In genomic region chr16:49924941-49925340, GRCm38 (mm10) we compare ENCODE assay signal across 16 mouse cellular contexts.
DNase-seq lines count a peak whose midpoint lies in the region; ATAC-seq and TF ChIP-seq lines count a peak whose summit lies in the region.
"Had no signal": no experiment of that assay in that cellular context is flagged by ENCODE, and none has a peak within 500 bp of the region (broad histone marks: within the 10 kb centered on the region; RNA-seq: fewer than 3 reads in every experiment).

No protein-coding gene starts in this region.

- WGBS in forebrain, postnatal 0 days = 42% methylated on average over 1 of the region's 1 CpGs
- WGBS in forebrain, embryonic 10.5 days = 78% methylated on average over 1 of the region's 1 CpGs
- WGBS in limb, embryonic 13.5 days = 73% methylated on average over 1 of the region's 1 CpGs

- TF ChIP-seq CTCF in forebrain, postnatal 0 days (IDR thresholded peaks at IDR 0.05; ENCODE audit: low read depth) = no peak

- no peaks in the 10 kb centered on the region for H3K9me3 ChIP-seq in forebrain, postnatal 0 days (ENCODE audit: low read length)
- H3K9me3 ChIP-seq in forebrain, embryonic 10.5 days = no peaks in the 10 kb centered on the region
- H3K9me3 ChIP-seq in megakaryocyte, embryonic 14.5 days = no peaks in the 10 kb centered on the region
- H3K9me3 ChIP-seq in limb, embryonic 13.5 days = no peaks in the 10 kb centered on the region
- H3K9me3 ChIP-seq: embryonic facial prominence, embryonic 10.5 days; heart, embryonic 12.5 days; hindbrain, embryonic 13.5 days had no signal

- intact Hi-C loops in heart, postnatal 25 days (cut with DNase I) = no loop called here

- H3K36me3 ChIP-seq in forebrain, postnatal 0 days (ENCODE audit: insufficient read depth) = no peaks in the 10 kb centered on the region
- no peaks in the 10 kb centered on the region for H3K36me3 ChIP-seq in forebrain, embryonic 10.5 days (replicated peaks)
- H3K36me3 ChIP-seq in megakaryocyte, embryonic 14.5 days (replicated peaks; ENCODE audit: low read length) = peaks cover 88% of the 10 kb centered on the region
- no peaks in the 10 kb centered on the region for H3K36me3 ChIP-seq in limb, embryonic 13.5 days
- H3K36me3 ChIP-seq: embryonic facial prominence, embryonic 10.5 days; heart, embryonic 12.5 days; hindbrain, embryonic 13.5 days had no signal

- DNase-seq in forebrain, postnatal 0 days = no peak
- DNase-seq in forebrain, embryonic 10.5 days (ENCODE audit: extremely low spot score, low spot score) = no peak
- no peak for DNase-seq in heart, postnatal 25 days (ENCODE audit: low spot score)
- DNase-seq: adrenal gland, adult 8-10 months; adrenal gland, postnatal 36 days; cerebellum, adult 9-10 months; gastrocnemius, adult 2 months; gastrocnemius, postnatal 25 days; heart, postnatal 36 days had no signal

- no peak overlapping the region for H3K4me3 ChIP-seq in forebrain, postnatal 0 days (ENCODE audit: low read depth, low read length)
- H3K4me3 ChIP-seq in forebrain, embryonic 10.5 days = no peak overlapping the region
- peak overlapping the region; percentile 29 for H3K4me3 ChIP-seq in megakaryocyte, embryonic 14.5 days (replicated peaks)
- no peak overlapping the region for H3K4me3 ChIP-seq in limb, embryonic 13.5 days
- H3K4me3 ChIP-seq: embryonic facial prominence, embryonic 10.5 days; gastrocnemius, adult 2 months; heart, embryonic 12.5 days; hindbrain, embryonic 13.5 days had no signal

- H3K27ac ChIP-seq in forebrain, postnatal 0 days (ENCODE audit: low read depth, low read length) = no peak overlapping the region
- no peak overlapping the region for H3K27ac ChIP-seq in forebrain, embryonic 10.5 days
- H3K27ac ChIP-seq in limb, embryonic 13.5 days = no peak overlapping the region
- H3K27ac ChIP-seq: embryonic facial prominence, embryonic 10.5 days; gastrocnemius, adult 2 months; hindbrain, embryonic 13.5 days had no signal

- peak; percentile 32; the same call in 1 of the 2 replicates for ATAC-seq in forebrain, postnatal 0 days
- no peak for ATAC-seq in megakaryocyte, adult 5-6 weeks (ENCODE audit: poor library complexity, severe bottlenecking)
- ATAC-seq in erythroid progenitor cell, adult 5-6 weeks (replicated peaks; ENCODE audit: low FRiP score, poor library complexity, severe bottlenecking) = 0 out of 2 replicates have a peak, but pooled peaks have one; percentile 25
- 0 out of 2 replicates have a peak, but pooled peaks have one; percentile 37 for ATAC-seq in limb, embryonic 13.5 days (ENCODE audit: low FRiP score, low read depth)

- H3K27me3 ChIP-seq in forebrain, postnatal 0 days (ENCODE audit: insufficient read depth, low read length) = no peaks in the 10 kb centered on the region
- H3K27me3 ChIP-seq in forebrain, embryonic 10.5 days (ENCODE audit: poor library complexity, severe bottlenecking) = no peaks in the 10 kb centered on the region
- no peaks in the 10 kb centered on the region for H3K27me3 ChIP-seq in megakaryocyte, embryonic 14.5 days (replicated peaks)
- H3K27me3 ChIP-seq in limb, embryonic 13.5 days = peaks cover 17% of the 10 kb centered on the region; the same call in 1 of the 2 replicates
- H3K27me3 ChIP-seq: heart, embryonic 12.5 days; hindbrain, embryonic 13.5 days had no signal

- H3K4me2 ChIP-seq in forebrain, postnatal 0 days (ENCODE audit: low read depth) = no peak overlapping the region
- H3K4me2 ChIP-seq in limb, embryonic 13.5 days (replicated peaks) = no peak overlapping the region
- H3K4me2 ChIP-seq: heart, embryonic 12.5 days; hindbrain, embryonic 13.5 days had no signal

- H3K4me1 ChIP-seq in forebrain, postnatal 0 days (ENCODE audit: insufficient read depth) = no peaks in the 10 kb centered on the region
- H3K4me1 ChIP-seq in forebrain, embryonic 10.5 days = no peaks in the 10 kb centered on the region
- H3K4me1 ChIP-seq in megakaryocyte, embryonic 14.5 days = peaks cover 40% of the 10 kb centered on the region
- H3K4me1 ChIP-seq in limb, embryonic 13.5 days = peaks cover 20% of the 10 kb centered on the region
- H3K4me1 ChIP-seq: hindbrain, embryonic 13.5 days had no signal

- H3K9ac ChIP-seq in forebrain, postnatal 0 days = no peak overlapping the region
- no peak overlapping the region for H3K9ac ChIP-seq in limb, embryonic 13.5 days
- H3K9ac ChIP-seq: heart, embryonic 12.5 days; hindbrain, embryonic 13.5 days had no signal
